Mouse (Mus musculus) gastrocnemius, adult 8-10 months (tissue): ENCODE data around the gene Nfatc3. TPM values are rescaled to one million over a fixed set of nuclear protein-coding genes. Genes with fewer than 3 reads are reported as not detected.

Source experiments
- total RNA-seq, 4 experiments: library from RNA; stranded (reverse); gene quantifications; 2 replicates each; pipeline ENCODE4 v1.2.4; 2022

Nfatc3 gene
- total RNA-seq, 4 experiments from 2014 or later, result 23.6 to 30.5 (median 25.5) TPM

Other genes with a start within 250 kb of the Nfatc3 start
- gene Ranbp10, start 231.5 kb upstream of the Nfatc3 start, total RNA-seq, result 10 to 100 TPM; 19.3 to 25.2 (median 23.0) TPM
- gene Tsnaxip1, start 231.1 kb upstream of the Nfatc3 start, total RNA-seq, result not detected
- gene Cenpt, start 205.6 kb upstream of the Nfatc3 start, total RNA-seq, result 1 to 10 TPM in 1 of 4 experiments, under 1 TPM in 3; 0.31 to 1.4 (median 0.72) TPM
- 10 to 100 TPM; 20.4 to 24.1 (median 22.0) TPM for gene Thap11, start 203.7 kb upstream of the Nfatc3 start, total RNA-seq
- gene Nutf2, start 198.3 kb upstream of the Nfatc3 start, total RNA-seq, result 10 to 100 TPM; 21.4 to 44.7 (median 25.5) TPM
- 10 to 100 TPM; 18.8 to 21.9 (median 20.0) TPM for gene Edc4, start 178.0 kb upstream of the Nfatc3 start, total RNA-seq
- not detected for gene Nrn1l, start 165.3 kb upstream of the Nfatc3 start, total RNA-seq
- gene Pskh1, start 158.4 kb upstream of the Nfatc3 start, total RNA-seq, result 10 to 100 TPM; 10.9 to 14.7 (median 12.8) TPM
- not detected for gene Ctrl, start 125.0 kb upstream of the Nfatc3 start, total RNA-seq
- 10 to 100 TPM; 15.3 to 22.6 (median 19.7) TPM for gene Psmb10, start 120.4 kb upstream of the Nfatc3 start, total RNA-seq
- under 1 TPM in 2 of 4 experiments, not detected in 2; 0.24 to 0.78 TPM for gene Lcat, start 115.5 kb upstream of the Nfatc3 start, total RNA-seq
- 10 to 100 TPM; 11.8 to 12.7 (median 12.0) TPM for gene Slc12a4, start 92.7 kb upstream of the Nfatc3 start, total RNA-seq
- gene Dpep3, start 79.4 kb upstream of the Nfatc3 start, total RNA-seq, result not detected
- 10 to 100 TPM; 10.3 to 12.7 (median 10.8) TPM for gene Dus2, start 67.5 kb upstream of the Nfatc3 start, total RNA-seq
- not detected for gene Dpep2nb, start 52.9 kb upstream of the Nfatc3 start, total RNA-seq
- 10 to 100 TPM; 11.2 to 13.1 (median 11.7) TPM for gene Ddx28, start 47.0 kb upstream of the Nfatc3 start, total RNA-seq
- gene Esrp2, start 78.1 kb downstream of the Nfatc3 start, total RNA-seq, result not detected
- gene Pla2g15, start 91.6 kb downstream of the Nfatc3 start, total RNA-seq, result 1 to 10 TPM; 3.3 to 5.6 (median 4.0) TPM
- gene Slc7a6, start 110.0 kb downstream of the Nfatc3 start, total RNA-seq, result 10 to 100 TPM in 2 of 4 experiments, 1 to 10 TPM in 2; 7.2 to 11.4 (median 9.3) TPM
- gene Slc7a6os, start 152.1 kb downstream of the Nfatc3 start, total RNA-seq, result 1 to 10 TPM; 7.1 to 9.8 (median 8.1) TPM
- 10 to 100 TPM; 31.1 to 36.8 (median 34.2) TPM for gene Prmt7, start 152.1 kb downstream of the Nfatc3 start, total RNA-seq